Mouse (Mus musculus) olfactory bulb, adult 2 months (tissue): ENCODE data around the gene Tyw3.

Source experiments
- CTCF ChIP-seq: fragments of 200-500 bp; IDR thresholded peaks from 2 replicates; pipeline ENCODE4 v1.5.1; 2012; ENCODE audit warnings: low read depth, mild to moderate bottlenecking, low read length, moderate library complexity; ENCODE audit not compliant: insufficient read depth
- POLR2A ChIP-seq: fragments of 200-500 bp; IDR thresholded peaks from 2 replicates; pipeline ENCODE4 v1.6.1; 2012; ENCODE audit warnings: mild to moderate bottlenecking, low read depth, low read length, moderate library complexity; ENCODE audit not compliant: insufficient read depth

GRCm38 (mm10) chr3:154615304-154615703, 18.4 kb upstream of the Tyw3 start:
- TF ChIP-seq CTCF (no peak), POLR2A (no peak)
